Mouse (Mus musculus): ENCODE data around the gene Myb.

GRCm38 (mm10) chr10:21154927-21155326 is 5.9 kb downstream of the Myb start:
- peak in 1 of 2 experiments; percentile 14; a peak in 1 of 4 replicates for TF ChIP-seq POLR2A (IDR thresholded peaks at IDR 0.05; ENCODE audit: control insufficient read depth in 1 of 2, insufficient read depth in 1 of 2, low read depth in 1 of 2, low read length in 2 of 2, poor library complexity in 1 of 2)
- TF ChIP-seq CTCF (IDR thresholded peaks at IDR 0.05 in 2 of 3, conservative IDR thresholded peaks at IDR 0.05 in 1 of 3; ENCODE audit: control insufficient read depth in 1 of 3, insufficient read depth in 1 of 3, low read depth in 2 of 3, low read length in 3 of 3, poor library complexity in 1 of 3, severe bottlenecking in 1 of 3): no peak
- no peak for TF ChIP-seq MAX (IDR thresholded peaks at IDR 0.05; ENCODE audit: low read length)
- TF ChIP-seq USF1 (IDR thresholded peaks at IDR 0.05; ENCODE audit: low read depth, low read length): no peak
- TF ChIP-seq MAFK (IDR thresholded peaks at IDR 0.05; ENCODE audit: borderline replicate concordance, low read depth, low read length): no peak

All from MEL (cell line).